Mouse (Mus musculus): ENCODE data around the gene Kat2b. TPM values are rescaled to one million over a fixed set of nuclear protein-coding genes. Genes with fewer than 3 reads are reported as not detected.
"Not testable (repeated sequence)": the region's sequence is repeated elsewhere in the genome, so short reads cannot be mapped to it uniquely, and the experiment has no call there.

Kat2b gene
- total RNA-seq, 4 experiments from 2014 or later: 16.8 to 35.3 (median 24.3) TPM

- peak in 1 of 2 experiments; percentile 33 for DNase-seq (ENCODE audit: low spot score in 2 of 2)
These were observed 3.2 kb downstream of the Kat2b start for GRCm38 (mm10) chr17:53569829-53570228.

GRCm38 (mm10) chr17:53570361-53570875 is 3.8 kb downstream of the Kat2b start:
- no peak for DNase-seq (ENCODE audit: low spot score in 2 of 2)

GRCm38 (mm10) chr17:53570932-53571331 is 4.3 kb downstream of the Kat2b start:
- not testable (repeated sequence) for DNase-seq (ENCODE audit: low spot score in 2 of 2)

GRCm38 (mm10) chr17:53573019-53573556 is 6.4 kb downstream of the Kat2b start:
- DNase-seq (ENCODE audit: low spot score in 2 of 2): no peak

DNA sequence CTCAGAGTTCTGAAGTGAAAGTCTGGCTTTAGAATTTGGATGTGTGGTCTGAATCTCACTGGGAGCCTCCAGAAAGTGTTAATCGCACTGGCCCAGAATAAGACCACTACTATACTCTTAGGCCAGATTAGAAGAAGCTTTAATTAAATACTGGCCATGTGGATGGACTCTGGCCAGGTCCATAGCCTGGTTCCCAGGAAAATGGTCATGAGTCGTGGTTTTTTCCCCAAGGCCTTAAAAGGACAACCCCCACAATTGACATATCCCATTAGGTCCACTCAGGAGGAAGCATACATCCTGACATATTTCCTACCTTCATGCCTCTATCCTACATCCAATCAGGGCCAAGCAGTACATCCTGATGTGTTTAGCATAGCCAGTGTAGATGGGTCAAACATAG is 10.5 kb downstream of the Kat2b start:
- DNase-seq (ENCODE audit: low spot score in 2 of 2): no peak

DNA sequence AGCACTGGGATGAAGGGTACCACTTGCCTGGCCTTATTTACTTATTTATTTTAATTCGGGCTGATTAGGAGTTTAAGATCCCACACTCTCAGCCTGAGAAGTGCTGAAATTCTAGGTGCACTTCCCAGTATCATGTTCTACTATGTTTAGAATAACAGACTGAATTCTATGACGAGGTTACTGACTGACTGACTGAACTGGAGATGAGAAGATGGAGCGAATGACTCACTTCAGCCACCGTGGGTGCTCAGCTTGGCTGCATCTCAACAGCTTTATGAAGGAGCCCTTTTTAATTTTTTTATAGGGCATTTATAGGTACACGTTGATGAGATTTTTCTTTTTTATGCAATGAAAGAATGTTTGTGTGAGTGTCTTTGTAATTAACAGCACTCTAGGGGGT is 11.1 kb downstream of the Kat2b start:
- no peak for DNase-seq (ENCODE audit: low spot score in 2 of 2)

- DNase-seq (ENCODE audit: low spot score in 2 of 2): no peak
These were observed 11.6 kb downstream of the Kat2b start for GRCm38 (mm10) chr17:53578249-53578648.

DNA sequence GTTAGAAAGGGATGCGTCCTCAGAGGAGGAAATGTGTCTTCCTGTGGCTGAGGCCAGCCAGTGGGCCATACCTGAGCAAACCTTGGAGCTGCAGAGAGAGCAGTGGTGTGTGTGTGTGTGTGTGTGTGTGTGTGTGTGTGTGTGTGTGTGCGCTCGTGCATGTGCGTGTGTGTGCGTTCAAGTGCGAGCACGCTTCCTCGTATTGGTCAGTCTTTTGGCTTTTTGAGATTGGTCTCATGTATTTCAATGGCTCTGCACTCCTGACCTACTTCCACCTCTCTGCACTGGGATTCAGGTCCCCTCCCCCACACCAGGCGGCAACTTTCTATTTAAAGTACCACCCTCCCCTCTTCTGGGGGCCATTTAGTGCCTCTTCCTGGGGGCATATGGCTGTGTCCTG is 12.1 kb downstream of the Kat2b start:
- DNase-seq (ENCODE audit: low spot score in 2 of 2): no peak

DNA sequence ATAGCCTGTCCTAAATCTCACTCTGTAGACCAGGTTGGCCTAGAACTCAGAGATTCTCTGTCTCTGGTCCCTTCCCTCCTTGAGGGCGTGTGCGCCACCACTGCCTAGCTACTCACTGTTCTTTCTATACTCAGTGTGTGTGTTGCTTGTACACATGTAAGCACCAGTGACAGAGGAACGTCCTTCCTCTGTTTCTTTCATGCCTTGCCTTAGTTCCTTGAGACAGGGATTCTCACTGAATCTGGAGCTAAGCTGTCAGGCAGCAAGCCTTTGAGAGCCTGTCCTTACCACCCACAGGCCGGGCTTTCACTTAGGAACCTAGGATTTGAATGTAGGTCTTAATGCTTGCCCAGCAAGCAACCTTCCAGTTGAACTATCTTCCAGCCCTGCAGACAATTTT is 13.0 kb downstream of the Kat2b start:
- DNase-seq (ENCODE audit: low spot score in 2 of 2): no peak

DNA sequence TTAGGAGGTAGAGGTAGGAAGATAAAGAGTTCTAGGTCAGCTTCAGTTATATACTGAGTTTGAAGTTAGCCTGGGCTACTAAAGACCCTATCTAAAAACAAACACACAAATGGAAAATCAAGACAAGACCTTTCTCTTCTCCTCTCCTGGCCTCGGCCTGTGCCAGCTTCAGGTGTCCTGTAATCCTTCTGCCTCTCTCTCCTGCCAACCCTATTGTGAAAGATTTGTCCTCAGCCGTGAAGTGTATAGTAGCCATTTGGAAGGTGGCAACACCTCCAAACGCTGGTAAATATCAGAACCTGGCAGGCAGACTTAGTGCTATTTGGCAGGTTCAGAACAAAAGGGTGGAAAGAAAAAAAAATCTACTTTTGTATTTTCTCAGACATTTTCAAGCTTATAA is 13.6 kb downstream of the Kat2b start:
- no peak for DNase-seq (ENCODE audit: low spot score in 2 of 2)

DNA sequence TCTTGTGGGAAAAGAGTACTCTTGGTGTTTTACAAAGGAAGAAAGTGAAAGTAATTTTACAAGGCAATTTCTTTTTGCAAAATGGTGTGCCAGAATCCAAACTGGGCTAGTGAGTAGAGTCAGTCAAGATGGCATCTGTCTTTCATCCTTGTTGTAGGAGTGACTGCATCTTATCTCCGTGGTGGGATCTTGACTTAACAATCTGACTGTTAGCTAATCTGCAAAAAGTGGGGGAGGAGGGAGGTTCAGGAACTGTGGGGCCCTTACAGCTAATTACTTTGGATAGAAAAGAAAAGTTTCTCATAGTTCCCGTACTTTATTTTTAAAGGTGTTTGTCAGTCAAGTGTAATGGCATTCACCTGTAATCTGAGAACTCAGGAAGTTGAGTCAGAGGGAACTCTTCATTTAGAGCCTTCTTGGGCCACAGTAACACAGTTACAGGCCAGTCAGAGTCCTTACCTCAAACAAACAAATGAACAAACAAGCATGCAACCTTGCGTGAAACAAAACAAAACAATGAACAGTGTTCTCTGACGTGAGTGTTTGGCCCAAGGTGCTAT is 15.4 kb downstream of the Kat2b start:
- DNase-seq (ENCODE audit: low spot score in 2 of 2): no peak

DNA sequence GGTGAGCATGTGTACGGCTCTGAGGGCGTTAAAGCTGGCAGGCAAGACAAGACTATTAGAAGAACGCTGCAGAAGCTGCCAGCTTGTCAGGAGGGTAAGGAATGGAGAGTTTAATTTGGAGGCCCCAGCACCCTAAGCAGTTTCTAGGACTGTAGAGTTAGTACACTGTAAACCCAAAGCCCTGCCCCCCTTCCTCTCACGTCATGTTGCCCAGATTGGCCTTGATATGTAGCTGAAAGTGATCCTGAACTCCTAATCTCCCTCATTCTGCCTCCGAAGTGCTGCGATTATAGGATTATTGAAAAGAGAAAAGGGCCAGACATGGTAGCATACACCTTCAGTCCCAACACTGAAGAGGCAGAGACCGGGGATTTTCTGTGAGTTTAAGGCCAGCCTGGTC is 16.1 kb downstream of the Kat2b start:
- no peak for DNase-seq (ENCODE audit: low spot score in 2 of 2)

- DNase-seq (ENCODE audit: low spot score in 2 of 2): no peak
These were observed 17.4 kb downstream of the Kat2b start for GRCm38 (mm10) chr17:53583846-53584579.

DNA sequence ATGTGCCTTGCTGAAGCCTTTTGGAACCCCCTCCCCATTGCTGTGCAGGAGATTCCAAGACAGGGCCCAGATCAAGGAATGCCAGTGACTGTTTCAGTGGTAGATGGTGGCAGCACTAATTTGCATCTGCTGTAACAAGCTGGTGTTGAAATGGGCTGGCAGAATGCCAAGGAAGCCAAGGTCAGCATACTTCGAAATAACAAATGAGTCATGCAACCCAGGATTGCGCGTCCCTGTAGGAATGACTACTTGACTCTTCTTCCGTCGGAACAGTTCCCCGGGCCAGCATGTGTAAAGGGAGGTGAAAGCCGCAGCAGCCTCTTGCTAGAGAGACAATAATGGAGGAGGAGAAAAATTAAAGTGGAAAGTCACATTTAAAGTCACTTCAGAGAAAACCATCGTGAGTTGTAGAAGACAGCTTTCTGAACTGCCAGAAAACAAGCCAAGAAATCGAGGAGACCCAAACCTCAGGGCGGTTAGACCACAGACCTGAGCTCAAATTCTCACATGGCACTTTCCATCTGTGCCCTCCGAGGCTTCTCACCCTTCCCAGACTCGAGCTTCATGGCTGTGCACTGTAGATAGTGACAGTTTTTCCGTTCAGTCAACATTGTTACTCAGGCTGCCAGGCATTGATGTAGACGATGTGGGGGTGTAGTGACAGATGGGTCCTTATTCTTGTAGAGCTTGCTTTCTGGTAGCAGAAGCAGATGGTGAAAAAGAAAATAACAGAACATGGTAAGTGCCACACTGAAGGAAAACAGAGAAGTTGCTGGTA is 20.6 kb downstream of the Kat2b start:
- DNase-seq (ENCODE audit: low spot score in 2 of 2): peak in 1 of 2 experiments; percentile 87

DNA sequence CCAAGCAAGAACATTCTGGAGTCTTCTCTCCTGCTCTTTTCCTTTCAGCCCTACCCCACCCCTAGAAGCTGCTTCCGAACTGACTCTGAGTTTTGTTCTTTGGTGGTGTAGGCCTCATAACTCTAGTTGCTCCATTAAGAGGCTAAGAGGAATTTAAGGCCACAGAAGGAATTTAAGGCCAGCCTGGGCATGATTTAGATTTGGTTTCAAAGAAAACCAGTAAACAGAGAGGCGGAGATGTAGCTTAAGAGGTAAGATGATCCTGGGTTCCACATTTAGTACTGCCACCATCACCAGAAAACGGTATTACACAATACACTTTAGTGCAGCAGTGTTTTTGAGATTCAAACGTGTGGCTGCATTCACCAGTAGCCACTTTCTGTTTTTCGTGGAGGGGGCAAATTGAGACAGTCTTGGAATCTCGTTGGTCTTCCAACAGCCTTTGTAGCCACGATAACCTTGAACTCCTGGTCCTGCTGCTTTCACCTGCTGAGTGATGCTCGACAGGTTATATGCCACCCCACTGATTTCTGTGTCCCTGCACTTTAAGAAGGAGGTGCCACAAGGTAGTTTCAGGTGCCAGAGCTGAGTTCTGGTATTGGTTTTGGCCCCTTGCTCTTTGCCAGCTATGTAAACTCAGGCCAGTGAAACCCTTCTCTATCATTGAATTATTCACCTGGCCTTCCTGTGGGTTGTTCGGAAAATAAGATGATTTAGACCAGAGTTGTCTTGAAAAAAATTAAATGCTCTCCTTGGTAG is 21.6 kb downstream of the Kat2b start:
- DNase-seq (ENCODE audit: low spot score in 2 of 2): no peak

DNA sequence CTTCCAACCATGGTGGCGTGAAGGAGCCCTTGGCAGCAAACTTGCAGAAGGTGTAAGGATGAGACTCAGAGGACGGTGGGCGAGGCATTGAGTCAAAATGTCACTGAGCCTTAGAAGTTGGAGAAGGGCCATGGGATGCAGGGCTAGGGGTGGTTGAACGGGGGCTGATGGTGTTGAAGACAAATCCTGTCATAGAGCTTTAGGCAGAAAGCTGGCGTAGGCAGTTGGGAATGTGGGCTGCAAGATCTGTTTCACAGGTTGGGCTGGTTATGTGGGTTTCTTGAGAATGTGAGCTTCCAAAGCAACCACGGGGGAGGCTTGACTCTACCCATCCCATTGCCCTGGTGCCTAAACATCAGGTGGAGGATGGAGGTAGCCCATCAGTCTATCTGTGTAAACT is 23.4 kb downstream of the Kat2b start:
- DNase-seq (ENCODE audit: low spot score in 2 of 2): peak in 1 of 2 experiments; percentile 55

DNA sequence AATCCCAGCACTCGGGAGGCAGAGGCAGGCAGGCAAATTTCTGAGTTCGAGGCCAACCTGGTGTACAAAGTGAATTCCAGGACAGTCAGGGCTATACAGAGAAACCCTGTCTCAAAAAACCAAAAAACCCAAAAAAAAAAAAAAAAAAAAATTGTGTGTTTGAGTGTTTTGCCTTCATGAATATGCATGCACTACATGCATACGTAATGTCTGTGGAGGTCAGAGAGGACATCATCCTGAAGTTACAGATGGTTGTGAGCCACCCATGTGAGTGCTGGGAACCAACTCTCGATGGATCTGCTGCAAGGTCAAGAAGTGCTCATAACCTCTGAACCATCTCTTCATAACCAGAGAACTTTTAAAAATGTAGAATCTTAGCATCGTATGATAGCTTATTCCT is 25.2 kb downstream of the Kat2b start:
- no peak for DNase-seq (ENCODE audit: low spot score in 2 of 2)

DNA sequence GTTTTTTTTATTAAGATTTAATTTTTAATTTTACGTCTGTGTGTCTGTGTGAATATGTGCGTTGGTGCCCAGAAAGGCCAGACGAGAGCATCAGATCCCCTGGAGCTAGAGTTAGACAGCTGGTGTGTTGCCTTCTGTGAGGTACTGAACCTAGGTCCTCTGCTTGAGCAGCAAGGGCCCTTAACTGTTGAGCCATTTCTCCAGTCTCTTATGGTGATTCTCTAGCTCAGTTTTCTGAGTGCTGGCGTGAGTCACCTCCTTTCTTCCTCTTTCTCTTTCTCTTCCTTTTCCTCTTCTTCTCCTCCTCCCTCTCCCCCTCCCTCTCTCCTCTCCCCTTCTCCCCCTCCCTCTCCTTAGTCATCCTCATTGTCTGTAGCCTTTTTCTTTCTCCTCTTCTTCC is 27.9 kb downstream of the Kat2b start:
- no peak for DNase-seq (ENCODE audit: low spot score in 2 of 2)

DNA sequence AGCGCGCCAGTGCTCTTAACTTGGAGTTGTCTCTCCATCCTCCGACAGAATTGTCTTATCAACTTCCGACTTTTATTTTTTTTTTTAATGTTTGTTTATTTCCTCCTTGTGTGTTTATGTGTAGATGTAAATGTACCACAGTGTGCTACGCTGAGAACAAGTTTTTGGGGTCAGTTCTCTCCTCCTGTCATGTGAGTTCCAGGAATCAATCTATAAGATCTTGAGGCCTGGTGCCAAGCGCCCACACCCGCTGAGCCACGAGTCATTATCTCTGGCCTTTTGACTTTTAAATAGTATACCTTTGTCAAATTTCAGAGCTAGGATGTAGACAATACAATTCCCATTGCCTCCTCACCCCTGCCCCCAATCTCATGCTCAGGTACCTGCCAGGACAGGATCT is 28.9 kb downstream of the Kat2b start:
- DNase-seq (ENCODE audit: low spot score in 2 of 2): no peak

DNA sequence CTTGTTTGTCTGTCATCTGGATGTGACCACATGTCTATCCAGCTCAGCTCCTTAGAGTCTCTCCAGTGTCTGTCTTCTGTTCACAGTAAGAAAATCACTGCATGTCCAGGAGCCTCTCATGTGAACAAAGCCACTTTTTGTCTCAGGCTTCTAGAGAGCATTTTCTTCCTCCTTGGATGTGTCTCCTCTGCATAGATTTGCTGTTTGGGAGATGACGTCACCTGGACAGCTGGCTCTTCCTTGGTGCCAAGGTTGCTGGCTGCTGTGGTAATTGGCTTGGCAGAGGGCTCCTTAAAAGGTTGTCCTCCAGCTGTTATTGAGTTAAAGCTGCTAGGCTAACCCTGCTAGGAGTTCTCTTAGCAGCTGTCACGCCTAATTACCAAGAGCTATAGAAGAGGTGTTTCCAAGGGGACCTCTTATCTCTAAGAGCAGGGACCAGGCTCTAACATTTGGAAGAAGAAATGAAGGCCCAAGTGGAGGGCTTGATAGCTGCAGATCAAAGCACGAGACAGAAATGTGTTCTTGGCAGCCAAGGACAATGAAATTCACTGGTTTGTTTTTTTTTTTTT is 29.7 kb downstream of the Kat2b start:
- DNase-seq (ENCODE audit: low spot score in 2 of 2): peak in 1 of 2 experiments; percentile 38

All from left cerebral cortex, adult 8-10 months (tissue).